8 mouse cellular contexts compared by ENCODE assay signal in the genomic region with DNA sequence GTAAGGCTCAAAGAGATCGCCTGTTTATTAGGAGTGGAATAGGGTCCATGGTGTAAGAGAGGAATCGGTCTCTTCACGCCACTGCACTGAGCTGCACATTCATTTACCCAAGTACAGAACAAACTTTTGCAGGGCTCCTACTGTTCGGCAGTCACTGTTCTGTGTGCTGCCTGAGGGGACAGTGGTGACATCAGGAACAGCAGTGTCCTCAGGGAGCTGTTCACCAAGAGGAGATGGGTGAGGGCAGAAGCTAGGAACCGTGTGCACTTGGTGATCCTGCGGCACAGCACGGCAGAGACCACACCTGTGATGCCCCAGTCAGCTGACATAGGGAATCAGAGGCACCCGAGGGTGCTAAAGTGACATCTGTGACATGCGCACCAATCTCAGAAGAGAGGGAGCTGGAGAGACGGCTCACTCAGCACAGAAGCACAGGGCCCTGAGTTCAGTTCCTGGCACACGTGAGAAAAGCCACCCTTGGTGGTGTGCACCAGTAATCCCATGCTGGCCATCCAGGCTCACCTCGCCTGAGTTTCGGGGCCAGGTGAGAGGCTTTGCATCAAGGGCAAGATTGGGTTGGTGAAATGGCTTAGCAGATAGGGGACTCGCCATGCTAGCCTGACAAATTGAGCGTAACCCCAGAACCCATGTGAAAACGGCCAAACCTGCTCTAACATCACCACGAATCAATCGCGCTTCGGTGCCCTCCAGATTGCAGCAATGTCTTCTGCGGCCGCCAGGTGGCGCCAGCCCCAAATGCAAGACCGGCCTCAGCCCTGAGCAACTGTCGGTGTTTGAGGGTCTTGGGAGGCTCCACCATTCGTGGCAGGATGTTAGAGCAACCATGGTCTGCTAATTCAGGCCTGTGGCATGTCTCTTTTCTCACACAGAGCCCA. TPM values are rescaled to one million over a fixed set of nuclear protein-coding genes. Genes with fewer than 3 reads are reported as not detected.
DNase-seq lines count a peak whose midpoint lies in the region; ATAC-seq lines count a peak whose summit lies in the region.

No protein-coding gene starts in this region.

- H3K36me3 ChIP-seq in hindbrain, embryonic 13.5 days: no peaks in the 10 kb centered on the region

- H3K9me3 ChIP-seq in hindbrain, embryonic 13.5 days: no peaks in the 10 kb centered on the region

- H3K9ac ChIP-seq in hindbrain, embryonic 13.5 days: no peak overlapping the region

- H3K4me3 ChIP-seq in hindbrain, embryonic 13.5 days: no peak overlapping the region

- H3K27me3 ChIP-seq in hindbrain, embryonic 13.5 days: no peaks in the 10 kb centered on the region

- H3K27ac ChIP-seq in hindbrain, embryonic 13.5 days: no peak overlapping the region

- H3K4me2 ChIP-seq in hindbrain, embryonic 13.5 days: no peak overlapping the region

- H3K4me1 ChIP-seq in hindbrain, embryonic 13.5 days (replicated peaks): no peaks in the 10 kb centered on the region

- WGBS in hindbrain, embryonic 13.5 days: 46% methylated on average over 26 of the region's 26 CpGs

- DNase-seq in MN1 (ENCODE audit: low spot score): peak; percentile 80
- peak; percentile 89 for DNase-seq in cerebellum, adult 8-10 months
- DNase-seq in forelimb bud, embryonic 11.5 days (ENCODE audit: low read depth, low spot score): peak; percentile 82
- DNase-seq in layer of hippocampus, postnatal 14 days (ENCODE audit: low spot score in 2 of 2): peak; percentile 84 to 88
- DNase-seq in lung, postnatal 4 days: peak; percentile 80 to 82
- peak; percentile 85 for DNase-seq in retina, embryonic 14.5 days (ENCODE audit: low spot score)
- peak; percentile 87 for DNase-seq in thymus, postnatal 4 days

- ATAC-seq in hindbrain, embryonic 13.5 days (ENCODE audit: low FRiP score): peak; percentile 86

RNA-seq across cellular contexts. Expression of a gene that starts 39.9 kb away (rescaled TPM):
- 5.8 and 6.5 TPM in 2 replicates for polyA plus RNA-seq in hindbrain, embryonic 13.5 days (2015; fragmentation: Nextera tagmentation; extraction: Ambion mirVana)
- total RNA-seq in layer of hippocampus, postnatal 14 days (2021): 1 to 10 TPM; 1.3 to 2.1 TPM
